ENCODE assay signal across 8 mouse cellular contexts in genomic region chr2:30238906-30239465, GRCm38 (mm10). TPM values are rescaled to one million over a fixed set of nuclear protein-coding genes. Genes with fewer than 3 reads are reported as not detected.
DNase-seq lines count a peak whose midpoint lies in the region; ATAC-seq and TF ChIP-seq lines count a peak whose summit lies in the region.

No protein-coding gene starts in this region.

- no peaks in the 10 kb centered on the region for H3K9me3 ChIP-seq in forebrain, embryonic 11.5 days (ENCODE audit: control insufficient read depth, low read length)
- H3K9me3 ChIP-seq in intestine, embryonic 16.5 days (ENCODE audit: control insufficient read depth, low read length): no peaks in the 10 kb centered on the region
- H3K9me3 ChIP-seq in neural tube, embryonic 14.5 days (ENCODE audit: control insufficient read depth, low read length): no peaks in the 10 kb centered on the region

- H3K27ac ChIP-seq in left cerebral cortex, adult 2 months: peak overlapping the region; percentile 91
- H3K27ac ChIP-seq in forebrain, embryonic 11.5 days (ENCODE audit: low read depth, low read length): no peak overlapping the region
- H3K27ac ChIP-seq in intestine, embryonic 16.5 days (ENCODE audit: low read length): peak overlapping the region; percentile 91
- no peak overlapping the region for H3K27ac ChIP-seq in neural tube, embryonic 14.5 days (ENCODE audit: low read depth, low read length)

- peaks cover 10% of the 10 kb centered on the region; the same call in 1 of the 2 replicates for H3K4me1 ChIP-seq in forebrain, embryonic 11.5 days (replicated peaks; ENCODE audit: control insufficient read depth, insufficient read depth, low read length)
- H3K4me1 ChIP-seq in intestine, embryonic 16.5 days (ENCODE audit: control insufficient read depth, insufficient read depth, low read length): peaks cover 31% of the 10 kb centered on the region
- H3K4me1 ChIP-seq in neural tube, embryonic 14.5 days (ENCODE audit: control insufficient read depth, insufficient read depth, low read length): peaks cover 18% of the 10 kb centered on the region

- H3K36me3 ChIP-seq in forebrain, embryonic 11.5 days (ENCODE audit: control insufficient read depth, insufficient read depth, low read length): peaks cover 3% of the 10 kb centered on the region; the same call in 1 of the 2 replicates
- peaks cover 15% of the 10 kb centered on the region for H3K36me3 ChIP-seq in intestine, embryonic 16.5 days (ENCODE audit: control insufficient read depth, insufficient read depth, low read length)
- H3K36me3 ChIP-seq in neural tube, embryonic 14.5 days (ENCODE audit: control insufficient read depth, insufficient read depth, low read length): peaks cover 18% of the 10 kb centered on the region

- H3K4me2 ChIP-seq in forebrain, embryonic 11.5 days (ENCODE audit: low read depth, low read length, severe bottlenecking): peak overlapping the region; percentile 84
- peak overlapping the region; percentile 66 for H3K4me2 ChIP-seq in intestine, embryonic 16.5 days (ENCODE audit: low read depth, low read length)
- H3K4me2 ChIP-seq in neural tube, embryonic 14.5 days (ENCODE audit: low read depth, low read length): peak overlapping the region; percentile 91

- WGBS in forebrain, embryonic 11.5 days: 74% methylated on average over 3 of the region's 3 CpGs
- 60% methylated on average over 3 of the region's 3 CpGs for WGBS in intestine, embryonic 16.5 days
- 83% methylated on average over 3 of the region's 3 CpGs for WGBS in neural tube, embryonic 14.5 days

- H3K9ac ChIP-seq in forebrain, embryonic 11.5 days (ENCODE audit: low read length): peak overlapping the region; percentile 89
- H3K9ac ChIP-seq in intestine, embryonic 16.5 days (ENCODE audit: low read depth, low read length): peak overlapping the region; percentile 92
- H3K9ac ChIP-seq in neural tube, embryonic 14.5 days (replicated peaks; ENCODE audit: low read depth, low read length): peak overlapping the region; percentile 93; the same call in 1 of the 2 replicates

- ATAC-seq in forebrain, embryonic 11.5 days (replicated peaks; ENCODE audit: low FRiP score): no peak
- ATAC-seq in intestine, embryonic 16.5 days: no peak
- no peak for ATAC-seq in neural tube, embryonic 14.5 days (ENCODE audit: low read depth)

- no peak for TF ChIP-seq CTCF in left cerebral cortex, adult 2 months (IDR thresholded peaks at IDR 0.05)

- peak overlapping the region; percentile 94 for H3K4me3 ChIP-seq in left cerebral cortex, adult 2 months
- H3K4me3 ChIP-seq in forebrain, embryonic 11.5 days (ENCODE audit: low read depth, low read length): peak overlapping the region; percentile 89
- H3K4me3 ChIP-seq in intestine, embryonic 16.5 days (ENCODE audit: low read length): peak overlapping the region; percentile 76
- peak overlapping the region; percentile 92 for H3K4me3 ChIP-seq in neural tube, embryonic 14.5 days (ENCODE audit: low read depth, low read length)

- no peaks in the 10 kb centered on the region for H3K27me3 ChIP-seq in forebrain, embryonic 11.5 days (ENCODE audit: control insufficient read depth, insufficient read depth, low read length)
- no peaks in the 10 kb centered on the region for H3K27me3 ChIP-seq in intestine, embryonic 16.5 days (replicated peaks; ENCODE audit: control insufficient read depth, insufficient read depth, low read length)
- H3K27me3 ChIP-seq in neural tube, embryonic 14.5 days (ENCODE audit: control insufficient read depth, insufficient read depth, low read length): no peaks in the 10 kb centered on the region

- intact Hi-C loops in left cerebral cortex, adult 2 months (cut with DNase I): no loop called here

- DNase-seq in left cerebral cortex, adult 2 months (ENCODE audit: extremely low spot score in 1 of 2, low spot score in 2 of 2): no peak
- DNase-seq in left cerebral cortex, adult 18-20 months (ENCODE audit: low spot score in 2 of 2): no peak
- no peak for DNase-seq in forebrain, embryonic 11.5 days (ENCODE audit: low spot score)
- no peak for DNase-seq in frontal cortex, adult 2 months (ENCODE audit: extremely low spot score in 1 of 2, low spot score in 1 of 2)
- DNase-seq in frontal cortex, postnatal 14 days (ENCODE audit: low spot score in 2 of 2): no peak
- DNase-seq in right cerebral cortex, postnatal 36 days (ENCODE audit: low spot score in 2 of 2): no peak

RNA-seq across cellular contexts. Expression of gene Gm28035, which starts 1.4 kb away (rescaled TPM):
- total RNA-seq in left cerebral cortex, adult 2 months (2021): 10 to 100 TPM; 11.3 to 15.1 TPM
- 10 to 100 TPM in 1 of 2 experiments, 1 to 10 TPM in 1; 9.5 to 10.3 TPM for total RNA-seq in left cerebral cortex, adult 18-20 months (2021)
- 0.20 and 0.28 TPM in 2 replicates for polyA plus RNA-seq in forebrain, embryonic 11.5 days (2014; fragmentation: Nextera tagmentation; extraction: Ambion mirVana)
- 0.11 and 0.24 TPM in 2 replicates for polyA plus RNA-seq in intestine, embryonic 16.5 days (2015; fragmentation: Nextera tagmentation; extraction: Ambion mirVana)
- 0.15 and 0.17 TPM in 2 replicates for polyA plus RNA-seq in neural tube, embryonic 14.5 days (2014; fragmentation: Nextera tagmentation; extraction: Ambion mirVana)
- 22.6 and 24.8 TPM in 2 replicates for polyA plus RNA-seq in frontal cortex, adult 2 months (2012; rRNA removed)

RNA-seq across cellular contexts. Expression of gene Lrrc8a, which starts 1.5 kb away (rescaled TPM):
- 10 to 100 TPM; 60.8 to 62.0 TPM for total RNA-seq in left cerebral cortex, adult 2 months (2021)
- 10 to 100 TPM; 58.2 to 62.6 TPM for total RNA-seq in left cerebral cortex, adult 18-20 months (2021)
- 50.7 and 54.5 TPM in 2 replicates for polyA plus RNA-seq in forebrain, embryonic 11.5 days (2014; fragmentation: Nextera tagmentation; extraction: Ambion mirVana)
- 37.4 and 40.1 TPM in 2 replicates for polyA plus RNA-seq in intestine, embryonic 16.5 days (2015; fragmentation: Nextera tagmentation; extraction: Ambion mirVana)
- polyA plus RNA-seq in neural tube, embryonic 14.5 days (2014; fragmentation: Nextera tagmentation; extraction: Ambion mirVana): 54.0 and 62.2 TPM in 2 replicates
- polyA plus RNA-seq in frontal cortex, adult 2 months (2012; rRNA removed): 35.1 and 35.7 TPM in 2 replicates

RNA-seq across cellular contexts. Expression of gene Phyhd1, which starts 27.0 kb away (rescaled TPM):
- total RNA-seq in left cerebral cortex, adult 2 months (2021): 10 to 100 TPM; 21.7 to 27.3 TPM
- 10 to 100 TPM; 17.7 to 19.6 TPM for total RNA-seq in left cerebral cortex, adult 18-20 months (2021)
- 3.8 and 3.9 TPM in 2 replicates for polyA plus RNA-seq in forebrain, embryonic 11.5 days (2014; fragmentation: Nextera tagmentation; extraction: Ambion mirVana)
- polyA plus RNA-seq in intestine, embryonic 16.5 days (2015; fragmentation: Nextera tagmentation; extraction: Ambion mirVana): 10.5 and 10.8 TPM in 2 replicates
- 4.5 and 5.1 TPM in 2 replicates for polyA plus RNA-seq in neural tube, embryonic 14.5 days (2014; fragmentation: Nextera tagmentation; extraction: Ambion mirVana)
- 33.8 and 34.0 TPM in 2 replicates for polyA plus RNA-seq in frontal cortex, adult 2 months (2012; rRNA removed)

RNA-seq across cellular contexts. Expression of gene Kyat1, which starts 33.3 kb away (rescaled TPM):
- total RNA-seq in left cerebral cortex, adult 2 months (2021): 10 to 100 TPM; 14.3 to 15.2 TPM
- total RNA-seq in left cerebral cortex, adult 18-20 months (2021): 10 to 100 TPM; 13.9 to 14.1 TPM
- polyA plus RNA-seq in forebrain, embryonic 11.5 days (2014; fragmentation: Nextera tagmentation; extraction: Ambion mirVana): 8.4 and 9.6 TPM in 2 replicates
- 24.6 and 28.9 TPM in 2 replicates for polyA plus RNA-seq in intestine, embryonic 16.5 days (2015; fragmentation: Nextera tagmentation; extraction: Ambion mirVana)
- polyA plus RNA-seq in neural tube, embryonic 14.5 days (2014; fragmentation: Nextera tagmentation; extraction: Ambion mirVana): 14.5 and 19.5 TPM in 2 replicates
- polyA plus RNA-seq in frontal cortex, adult 2 months (2012; rRNA removed): 26.8 and 29.8 TPM in 2 replicates

RNA-seq across cellular contexts. Expression of gene Gm28038, which starts 41.9 kb away (rescaled TPM):
- not detected for total RNA-seq in left cerebral cortex, adult 2 months (2021)
- total RNA-seq in left cerebral cortex, adult 18-20 months (2021): not detected
- not detected in 2 replicates for polyA plus RNA-seq in forebrain, embryonic 11.5 days (2014; fragmentation: Nextera tagmentation; extraction: Ambion mirVana)
- not detected in 2 replicates for polyA plus RNA-seq in intestine, embryonic 16.5 days (2015; fragmentation: Nextera tagmentation; extraction: Ambion mirVana)
- polyA plus RNA-seq in neural tube, embryonic 14.5 days (2014; fragmentation: Nextera tagmentation; extraction: Ambion mirVana): not detected in 2 replicates
- polyA plus RNA-seq in frontal cortex, adult 2 months (2012; rRNA removed): not detected in 2 replicates

Comparison
In these comparisons a context has a peak if more than half of its experiments do, and no peak if none do; other contexts are left out.
1. H3K27ac ChIP-seq: peak in left cerebral cortex, adult 2 months (single experiment) and intestine, embryonic 16.5 days (single experiment); none in forebrain, embryonic 11.5 days (single experiment) and neural tube, embryonic 14.5 days (single experiment).
2. RNA of gene Gm28035, which starts 1.4 kb away (polyA plus RNA-seq): 22.6 to 24.8 TPM in frontal cortex, adult 2 months; 0.20 to 0.28 TPM in forebrain, embryonic 11.5 days, 0.15 to 0.17 TPM in neural tube, embryonic 14.5 days and 0.11 to 0.24 TPM in intestine, embryonic 16.5 days; every median in the first group is over 10 times any median in the second.
3. Peak in every context shown above with its lines, with median percentiles within 50 percentile points of each other: H3K4me3 ChIP-seq, H3K4me2 ChIP-seq and H3K9ac ChIP-seq.